Mouse (Mus musculus): ENCODE data around the gene Zcchc3.

DNA sequence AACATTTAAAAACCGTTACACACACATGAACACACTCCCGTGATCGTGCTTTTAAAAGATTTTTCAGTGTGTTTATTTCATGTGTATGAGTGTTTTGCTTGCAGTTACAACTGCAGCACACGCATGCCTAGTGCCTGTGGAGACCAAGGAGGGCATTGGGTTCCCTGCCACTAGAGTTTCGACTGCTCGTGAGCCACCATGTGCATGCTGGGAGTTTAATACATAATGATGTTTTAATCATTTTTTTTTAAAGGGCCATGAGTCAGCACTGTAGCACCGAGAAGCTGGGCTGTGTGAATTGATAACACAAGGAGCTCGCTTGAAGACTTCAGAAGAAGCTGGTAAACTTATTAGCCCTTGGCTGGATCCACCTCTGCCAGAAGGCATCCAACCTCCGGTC is 41.3 kb downstream of the Zcchc3 start:
- TF ChIP-seq CTCF (IDR thresholded peaks at IDR 0.05; ENCODE audit: borderline replicate concordance, insufficient read depth, low read depth, low read length) (no peak), POLR2A (IDR thresholded peaks at IDR 0.05; ENCODE audit: borderline replicate concordance, insufficient read depth, low read length) (no peak)
